Mouse (Mus musculus): Measurements from ENCODE around the gene Gm10799. TPM values are rescaled to one million over a fixed set of nuclear protein-coding genes. Genes with fewer than 3 reads are reported as not detected.

Gene Gm10799
- polyA plus RNA-seq, 2 experiments, result not detected

- no peak overlapping the region for H3K4me3 ChIP-seq (ENCODE audit: insufficient read depth in 1 of 2, low read depth in 2 of 2, low read length in 2 of 2)
- H3K9me3 ChIP-seq (ENCODE audit: control insufficient read depth, low read length), result no peaks in the 10 kb centered on the region
- H3K36me3 ChIP-seq (replicated peaks; ENCODE audit: control insufficient read depth, insufficient read depth, low read depth), result peaks cover 53% of the 10 kb centered on the region
- TF ChIP-seq EP300 (IDR thresholded peaks at IDR 0.05; ENCODE audit: low read depth) (no peak), CTCF (IDR thresholded peaks at IDR 0.05; ENCODE audit: low read depth) (no peak)
- no peak overlapping the region for H3K4me2 ChIP-seq (ENCODE audit: low read depth)
- H3K4me1 ChIP-seq (replicated peaks; ENCODE audit: control insufficient read depth in 2 of 2, insufficient read depth in 2 of 2, low read length in 1 of 2), result peaks cover 10 to 19% of the 10 kb centered on the region in 2 experiments
- no peak overlapping the region for H3K9ac ChIP-seq (replicated peaks)
- DNase-seq (ENCODE audit: low read depth in 3 of 3, low spot score in 3 of 3), result no peak
- H3K27me3 ChIP-seq (ENCODE audit: control insufficient read depth, insufficient read depth, low read length), result no peaks in the 10 kb centered on the region
- H3K27ac ChIP-seq, result no peak overlapping the region
- 74% methylated on average over 5 of the region's 5 CpGs for WGBS (ENCODE audit: insufficient replicate concordance)
- ATAC-seq (ENCODE audit: insufficient read depth), result peak; percentile 15; the same call in 1 of the 2 replicates
Measured at GRCm38 (mm10) chr2:104043624-104044478, 24.5 kb downstream of the Gm10799 start.

DNA sequence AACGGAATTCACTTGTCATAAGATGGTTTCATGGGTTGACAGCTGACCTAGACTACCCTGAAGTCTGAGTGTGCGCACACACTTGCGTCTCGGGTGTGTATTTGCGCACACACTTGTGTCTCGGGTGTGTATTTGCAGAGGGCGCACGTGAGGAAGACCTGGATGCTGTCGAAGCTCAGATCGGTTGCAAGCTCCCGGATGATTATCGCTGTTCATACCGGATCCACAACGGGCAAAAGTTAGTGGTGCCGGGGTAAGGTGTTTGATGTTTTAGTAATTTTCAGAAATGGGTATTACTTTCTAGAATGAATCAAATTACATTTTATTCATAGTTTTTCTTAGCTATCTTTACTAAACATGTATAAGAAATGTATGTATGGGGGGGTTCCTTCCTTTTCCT lies 25.6 kb downstream of the Gm10799 start:
- DNase-seq (ENCODE audit: low read depth in 3 of 3, low spot score in 3 of 3), result no peak
- no peak for ATAC-seq (ENCODE audit: insufficient read depth)
- 91% methylated on average over 15 of the region's 15 CpGs for WGBS (ENCODE audit: insufficient replicate concordance)
- no peak overlapping the region for H3K4me2 ChIP-seq (ENCODE audit: low read depth)
- no peak overlapping the region for H3K4me3 ChIP-seq (ENCODE audit: insufficient read depth in 1 of 2, low read depth in 2 of 2, low read length in 2 of 2)
- no peak overlapping the region for H3K9ac ChIP-seq (replicated peaks)
- peaks cover 47% of the 10 kb centered on the region for H3K36me3 ChIP-seq (replicated peaks; ENCODE audit: control insufficient read depth, insufficient read depth, low read depth)
- TF ChIP-seq EP300 (IDR thresholded peaks at IDR 0.05; ENCODE audit: low read depth) (no peak), CTCF (IDR thresholded peaks at IDR 0.05; ENCODE audit: low read depth) (no peak)
- no peaks in the 10 kb centered on the region for H3K27me3 ChIP-seq (ENCODE audit: control insufficient read depth, insufficient read depth, low read length)
- no peaks in the 10 kb centered on the region for H3K9me3 ChIP-seq (ENCODE audit: control insufficient read depth, low read length)
- H3K27ac ChIP-seq, result no peak overlapping the region
- H3K4me1 ChIP-seq (replicated peaks; ENCODE audit: control insufficient read depth in 2 of 2, insufficient read depth in 2 of 2, low read length in 1 of 2), result peaks cover 10 to 19% of the 10 kb centered on the region in 2 experiments

DNA sequence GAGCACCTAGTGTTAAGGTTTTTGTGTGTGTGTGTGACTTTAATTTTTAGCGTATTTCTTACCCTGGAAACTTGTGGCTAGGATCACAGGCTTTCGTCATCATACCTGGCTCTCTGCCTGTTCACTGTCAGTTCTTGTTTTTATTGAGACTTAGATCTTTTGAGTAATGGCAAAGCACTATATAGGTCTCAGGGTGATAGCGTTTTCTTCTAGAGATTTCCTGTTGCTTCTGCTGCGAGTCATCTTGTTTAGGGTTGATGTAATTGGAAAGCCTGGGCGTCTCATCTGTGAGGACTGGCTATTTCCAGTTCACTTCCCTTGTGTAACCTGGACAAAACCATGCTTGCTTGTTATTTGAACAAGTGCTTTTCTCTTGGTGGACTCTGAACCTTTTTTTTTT lies 26.7 kb downstream of the Gm10799 start:
- H3K36me3 ChIP-seq (replicated peaks; ENCODE audit: control insufficient read depth, insufficient read depth, low read depth), result peaks cover 56% of the 10 kb centered on the region
- no peak overlapping the region for H3K4me3 ChIP-seq (ENCODE audit: insufficient read depth in 1 of 2, low read depth in 2 of 2, low read length in 2 of 2)
- H3K9me3 ChIP-seq (ENCODE audit: control insufficient read depth, low read length), result no peaks in the 10 kb centered on the region
- no peak overlapping the region for H3K27ac ChIP-seq
- WGBS (ENCODE audit: insufficient replicate concordance), result 74% methylated on average over 5 of the region's 5 CpGs
- no peak for ATAC-seq (ENCODE audit: insufficient read depth)
- H3K4me2 ChIP-seq (ENCODE audit: low read depth), result no peak overlapping the region
- no peaks in the 10 kb centered on the region for H3K27me3 ChIP-seq (ENCODE audit: control insufficient read depth, insufficient read depth, low read length)
- no peak overlapping the region for H3K9ac ChIP-seq (replicated peaks)
- DNase-seq (ENCODE audit: low read depth in 3 of 3, low spot score in 3 of 3), result no peak
- peaks cover 10 to 19% of the 10 kb centered on the region in 2 experiments for H3K4me1 ChIP-seq (replicated peaks; ENCODE audit: control insufficient read depth in 2 of 2, insufficient read depth in 2 of 2, low read length in 1 of 2)
- no peak for TF ChIP-seq EP300 (IDR thresholded peaks at IDR 0.05; ENCODE audit: low read depth)
- no peak for TF ChIP-seq CTCF (IDR thresholded peaks at IDR 0.05; ENCODE audit: low read depth)

- DNase-seq (ENCODE audit: low read depth in 3 of 3, low spot score in 3 of 3) (no peak), ATAC-seq (ENCODE audit: insufficient read depth) (no peak)
- Histone ChIP-seq H3K9ac (replicated peaks) (no peak overlapping the region), H3K9me3 (ENCODE audit: control insufficient read depth, low read length) (no peaks in the 10 kb centered on the region), H3K4me1 (replicated peaks; ENCODE audit: control insufficient read depth in 2 of 2, insufficient read depth in 2 of 2, low read length in 1 of 2) (peaks cover 4 to 9% of the 10 kb centered on the region in 2 experiments; a peak in 3 of 4 replicates), H3K4me2 (ENCODE audit: low read depth) (no peak overlapping the region), H3K27ac (no peak overlapping the region), H3K36me3 (replicated peaks; ENCODE audit: control insufficient read depth, insufficient read depth, low read depth) (peaks cover 71% of the 10 kb centered on the region), H3K27me3 (ENCODE audit: control insufficient read depth, insufficient read depth, low read length) (no peaks in the 10 kb centered on the region), H3K4me3 (ENCODE audit: insufficient read depth in 1 of 2, low read depth in 2 of 2, low read length in 2 of 2) (no peak overlapping the region)
- TF ChIP-seq EP300 (IDR thresholded peaks at IDR 0.05; ENCODE audit: low read depth) (no peak), CTCF (IDR thresholded peaks at IDR 0.05; ENCODE audit: low read depth) (no peak)
- WGBS (ENCODE audit: insufficient replicate concordance), result 80% methylated on average over 2 of the region's 2 CpGs
Measured at GRCm38 (mm10) chr2:104038236-104038635, 30.1 kb downstream of the Gm10799 start.

- TF ChIP-seq CTCF (IDR thresholded peaks at IDR 0.05; ENCODE audit: low read depth), result no peak
- no peak for TF ChIP-seq EP300 (IDR thresholded peaks at IDR 0.05; ENCODE audit: low read depth)
- DNase-seq (ENCODE audit: low read depth in 3 of 3, low spot score in 3 of 3) (no peak), ATAC-seq (ENCODE audit: insufficient read depth) (no peak)
- H3K4me1 ChIP-seq (replicated peaks; ENCODE audit: control insufficient read depth in 2 of 2, insufficient read depth in 2 of 2, low read length in 1 of 2), result peaks cover 0 to 5% of the 10 kb centered on the region in 2 experiments; a peak in 1 of 4 replicates
- no peaks in the 10 kb centered on the region for H3K27me3 ChIP-seq (ENCODE audit: control insufficient read depth, insufficient read depth, low read length)
- H3K9me3 ChIP-seq (ENCODE audit: control insufficient read depth, low read length), result no peaks in the 10 kb centered on the region
- peaks cover 68% of the 10 kb centered on the region for H3K36me3 ChIP-seq (replicated peaks; ENCODE audit: control insufficient read depth, insufficient read depth, low read depth)
- no peak overlapping the region for H3K4me3 ChIP-seq (ENCODE audit: insufficient read depth in 1 of 2, low read depth in 2 of 2, low read length in 2 of 2)
- H3K9ac ChIP-seq (replicated peaks), result no peak overlapping the region
- WGBS (ENCODE audit: insufficient replicate concordance), result 70% methylated on average over 3 of the region's 3 CpGs
- no peak overlapping the region for H3K4me2 ChIP-seq (ENCODE audit: low read depth)
- H3K27ac ChIP-seq, result no peak overlapping the region
Measured at GRCm38 (mm10) chr2:104036316-104036715, 32.0 kb downstream of the Gm10799 start.

Data from liver, embryonic 14.5 days (tissue).